Mouse (Mus musculus) granulocyte monocyte progenitor cell, adult 5-6 weeks (primary cell): ENCODE results near the gene Wrnip1. TPM values are rescaled to one million over a fixed set of nuclear protein-coding genes. Genes with fewer than 3 reads are reported as not detected.

Experiments used
- ATAC-seq: replicated peaks from 2 replicates; pipeline ENCODE4 v1.8.0; 2016; ENCODE audit warnings: mild to moderate bottlenecking, moderate TSS enrichment, inconsistent platforms; ENCODE audit not compliant: poor library complexity, severe bottlenecking
- total RNA-seq, 2 experiments: library from RNA; stranded (forward) in 1 of 2; stranded (reverse) in 1 of 2; fragments of 200-712, 200-1000 nt in 1 of 2; fragments of >200 nt in 1 of 2; fragmentation: Nextera tagmentation in 1 of 2; gene quantifications; 2 replicates each; pipeline ENCODE4 v1.2.3; 2014 to 2017

The Wrnip1 gene
- total RNA-seq, 2 experiments from 2014 or later = 44.0 to 48.3 TPM

GRCm38 (mm10) chr13:32803701-32804345 is 2.0 kb downstream of the Wrnip1 start:
- ATAC-seq = no peak

- ATAC-seq = no peak
These were observed 5.0 kb downstream of the Wrnip1 start for GRCm38 (mm10) chr13:32806820-32807219.

- no peak for ATAC-seq
These were observed 5.8 kb downstream of the Wrnip1 start for GRCm38 (mm10) chr13:32807624-32808023.

GRCm38 (mm10) chr13:32819241-32819640 is 17.4 kb downstream of the Wrnip1 start:
- no peak for ATAC-seq

GRCm38 (mm10) chr13:32819926-32820325 is 18.1 kb downstream of the Wrnip1 start:
- no peak for ATAC-seq

GRCm38 (mm10) chr13:32821671-32822070 is 19.8 kb downstream of the Wrnip1 start:
- no peak for ATAC-seq

- no peak for ATAC-seq
These were observed 21.3 kb downstream of the Wrnip1 start for GRCm38 (mm10) chr13:32823126-32823525.

- no peak for ATAC-seq
These were observed 22.8 kb downstream of the Wrnip1 start for GRCm38 (mm10) chr13:32824377-32825330.

- ATAC-seq = no peak
These were observed 23.7 kb downstream of the Wrnip1 start for GRCm38 (mm10) chr13:32825546-32825945.

- no peak for ATAC-seq
These were observed 25.4 kb downstream of the Wrnip1 start for GRCm38 (mm10) chr13:32827111-32827822.

- peak; percentile 29 for ATAC-seq
These were observed 26.1 kb downstream of the Wrnip1 start for GRCm38 (mm10) chr13:32827951-32828350.

GRCm38 (mm10) chr13:32828886-32829285 is 27.0 kb downstream of the Wrnip1 start:
- ATAC-seq = no peak

- ATAC-seq = peak; percentile 12
These were observed 29.9 kb downstream of the Wrnip1 start for GRCm38 (mm10) chr13:32831505-32832273.

GRCm38 (mm10) chr13:32832776-32833175 is 30.9 kb downstream of the Wrnip1 start:
- peak; percentile 67 for ATAC-seq

GRCm38 (mm10) chr13:32833237-32833636 is 31.4 kb downstream of the Wrnip1 start:
- peak; percentile 42 for ATAC-seq

GRCm38 (mm10) chr13:32834513-32834912 is 32.7 kb downstream of the Wrnip1 start:
- ATAC-seq = peak; percentile 50

GRCm38 (mm10) chr13:32839314-32839713 is 37.5 kb downstream of the Wrnip1 start:
- peak; percentile 31 for ATAC-seq

GRCm38 (mm10) chr13:32841349-32841748 is 39.5 kb downstream of the Wrnip1 start:
- no peak for ATAC-seq

- no peak for ATAC-seq
These were observed 44.4 kb downstream of the Wrnip1 start for GRCm38 (mm10) chr13:32846221-32846620.

- peak; percentile 68 for ATAC-seq
These were observed 47.3 kb downstream of the Wrnip1 start for GRCm38 (mm10) chr13:32849092-32849491.
